Mouse (Mus musculus): ENCODE data around the gene Prdm16. TPM values are rescaled to one million over a fixed set of nuclear protein-coding genes. Genes with fewer than 3 reads are reported as not detected.
A peak's percentile ranks its signal among the peaks of the same experiment; 100 is the strongest.

The Prdm16 gene
- total RNA-seq, 2 experiments from 2014 or later = 2.2 to 3.0 TPM

- intact Hi-C loops (cut with DNase I) = no loop called here
- no peak for DNase-seq
- no peak for TF ChIP-seq CTCF (IDR thresholded peaks at IDR 0.05)
- H3K27ac ChIP-seq = no peak overlapping the region
- H3K4me3 ChIP-seq = no peak overlapping the region
Measured at GRCm38 (mm10) chr4:154488031-154488430, 148.6 kb downstream of the Prdm16 start.

GRCm38 (mm10) chr4:154482695-154483094 lies 154.0 kb downstream of the Prdm16 start:
- DNase-seq = no peak
- Histone ChIP-seq H3K27ac (no peak overlapping the region), H3K4me3 (no peak overlapping the region)
- intact Hi-C loops (cut with DNase I) = no loop called here
- TF ChIP-seq CTCF (IDR thresholded peaks at IDR 0.05) = no peak

DNA sequence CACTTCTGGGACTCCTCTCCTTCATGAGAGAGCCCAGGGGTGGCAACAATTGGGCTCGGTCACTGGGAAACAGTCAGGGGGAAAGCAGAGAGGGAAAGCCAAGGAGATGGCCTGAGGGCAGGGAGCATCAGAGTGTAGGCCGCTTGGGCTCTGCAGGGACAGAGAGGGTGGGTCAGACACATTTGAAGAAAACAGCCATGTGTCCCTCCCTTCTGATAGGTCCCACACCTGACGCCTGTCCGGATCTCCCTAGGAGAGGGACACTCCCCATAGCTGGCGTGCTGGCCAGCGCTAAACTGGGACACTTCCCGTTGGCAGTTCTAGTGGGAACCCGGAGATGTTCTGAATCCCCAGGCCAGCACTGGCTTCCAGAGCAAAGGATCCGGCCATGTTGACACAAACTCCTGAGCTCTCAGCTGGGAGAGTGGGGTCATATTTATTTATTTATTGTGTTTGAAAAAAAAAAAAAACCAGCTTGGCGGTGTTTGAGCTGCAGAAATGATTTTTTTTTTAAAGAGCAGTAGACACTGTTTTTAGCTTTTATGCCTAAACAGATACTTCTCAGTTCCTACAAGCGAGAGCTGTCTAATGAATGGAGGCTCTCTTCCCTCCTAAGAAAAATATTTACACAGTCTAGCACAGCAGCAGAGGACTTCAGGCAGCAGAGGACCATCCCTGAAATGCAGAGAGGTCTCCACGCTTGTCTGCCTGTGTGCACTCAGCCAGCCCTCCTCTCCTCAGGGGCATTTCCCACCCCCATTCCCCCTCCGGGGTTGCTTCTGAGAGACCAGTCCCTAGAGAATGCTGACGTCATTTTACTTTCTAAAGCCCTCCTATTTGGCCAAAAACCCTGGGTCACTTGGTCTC lies 154.7 kb downstream of the Prdm16 start:
- intact Hi-C loops (cut with DNase I) = no loop called here
- H3K27ac ChIP-seq = no peak overlapping the region
- DNase-seq = peak; percentile 48
- no peak overlapping the region for H3K4me3 ChIP-seq
- no peak for TF ChIP-seq CTCF (IDR thresholded peaks at IDR 0.05)

DNA sequence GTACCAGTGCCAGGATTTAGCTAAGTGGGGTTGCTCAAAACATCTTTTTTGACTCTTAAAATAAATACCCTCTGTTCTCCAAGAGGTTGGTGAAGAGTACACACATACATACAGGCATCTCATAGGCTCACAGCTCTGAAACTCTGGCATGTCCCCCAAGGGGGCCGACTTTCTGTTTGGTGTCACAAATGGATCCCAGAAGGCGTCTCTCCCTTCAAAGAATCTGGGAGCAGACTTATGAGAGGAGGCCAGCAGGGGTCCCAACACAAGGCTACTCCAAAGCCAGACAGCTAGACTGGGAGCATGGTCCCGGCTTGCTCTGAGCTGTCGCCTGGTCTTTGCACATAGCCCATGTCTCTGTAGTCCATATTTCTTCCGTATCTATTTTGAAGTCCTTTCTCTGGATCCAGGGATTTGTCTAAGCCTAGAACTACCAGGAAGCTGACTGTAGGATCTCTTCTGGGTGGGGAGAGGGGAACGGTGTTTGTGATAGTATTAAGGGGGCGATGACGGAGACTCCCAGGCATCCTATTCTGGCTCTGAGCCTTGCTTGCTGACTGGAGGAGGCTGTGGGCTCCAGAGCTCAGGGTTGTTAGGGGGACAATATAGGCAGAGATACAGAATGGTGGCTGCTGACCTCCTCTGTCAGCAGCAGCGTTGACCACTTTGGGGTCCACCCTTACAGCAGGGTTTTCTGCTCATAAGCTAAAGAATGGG lies 156.0 kb downstream of the Prdm16 start:
- no peak for DNase-seq
- intact Hi-C loops (cut with DNase I) = no loop called here
- Histone ChIP-seq H3K4me3 (no peak overlapping the region), H3K27ac (no peak overlapping the region)
- no peak for TF ChIP-seq CTCF (IDR thresholded peaks at IDR 0.05)

- Histone ChIP-seq H3K27ac (no peak overlapping the region), H3K4me3 (no peak overlapping the region)
- TF ChIP-seq CTCF (IDR thresholded peaks at IDR 0.05) = no peak
- no peak for DNase-seq
- intact Hi-C loops (cut with DNase I) = no loop called here
Measured at GRCm38 (mm10) chr4:154480143-154480542, 156.5 kb downstream of the Prdm16 start.

DNA sequence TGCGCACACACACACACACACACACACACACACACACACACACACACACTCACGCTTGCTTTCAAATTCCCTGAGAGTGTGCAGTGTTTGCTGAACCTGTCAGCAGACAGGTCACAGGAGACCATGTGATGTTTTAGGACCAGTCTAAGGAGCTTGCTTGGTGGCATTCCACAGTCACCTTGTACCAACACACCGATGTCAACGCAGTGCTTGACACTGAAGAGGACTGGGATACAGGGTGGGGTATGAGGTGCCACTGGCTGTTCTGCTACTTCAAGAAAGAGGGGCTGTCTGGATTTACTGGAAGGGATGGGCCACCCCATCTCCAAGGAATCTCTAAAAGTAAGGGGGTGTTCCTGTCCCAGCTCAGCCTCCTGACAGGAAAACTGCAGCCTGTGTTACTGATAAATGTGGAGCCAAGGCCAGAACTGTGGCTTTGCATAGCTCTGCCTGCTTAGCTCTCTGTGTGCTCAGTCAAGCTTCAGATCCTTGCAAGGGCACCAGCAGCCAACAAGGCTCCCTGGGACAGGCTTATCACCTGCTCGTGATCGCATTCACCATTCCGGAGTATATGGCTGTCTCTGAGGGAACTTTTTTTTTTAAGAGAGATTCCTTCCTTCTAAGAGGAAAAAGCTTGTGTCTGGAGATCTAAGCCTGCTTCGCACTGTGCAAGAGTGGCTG lies 157.6 kb downstream of the Prdm16 start:
- no peak for TF ChIP-seq CTCF (IDR thresholded peaks at IDR 0.05)
- Histone ChIP-seq H3K4me3 (no peak overlapping the region), H3K27ac (no peak overlapping the region)
- intact Hi-C loops (cut with DNase I) = no loop called here
- DNase-seq = no peak

DNA sequence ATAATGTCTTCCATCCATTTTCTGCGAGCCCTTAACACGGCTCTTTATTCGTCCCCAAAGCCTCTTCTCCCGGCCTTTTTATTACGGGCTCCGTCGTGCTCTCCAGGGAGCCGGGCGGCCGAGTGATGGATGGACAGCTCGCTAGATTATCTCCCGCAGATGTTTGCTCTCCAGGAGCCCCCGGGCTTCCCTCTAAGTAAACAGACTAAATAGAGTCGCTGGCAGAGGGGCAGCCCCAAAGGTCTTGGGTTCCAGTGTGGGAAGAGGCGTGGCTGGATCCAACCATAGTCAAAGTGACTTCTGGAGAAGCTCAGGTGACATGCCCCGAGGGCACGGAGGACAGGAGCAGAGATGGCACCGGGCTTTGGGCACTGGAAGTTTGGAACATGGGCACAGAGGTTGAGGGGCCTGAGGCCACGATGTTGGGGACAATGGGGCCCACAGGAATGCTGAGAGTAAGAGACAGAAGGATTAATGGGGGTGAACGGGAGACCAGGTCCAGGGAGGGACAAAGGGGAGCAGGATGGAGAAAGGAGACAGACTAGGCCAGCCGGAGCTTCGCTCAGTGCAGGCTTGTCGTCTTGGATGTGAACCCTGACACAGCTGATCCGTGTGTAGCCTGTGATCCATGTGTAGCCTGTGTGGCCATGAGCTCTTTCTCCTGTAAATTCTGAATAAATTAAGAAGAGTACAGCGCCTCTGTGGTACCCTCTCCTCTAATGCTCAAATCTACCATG lies 162.9 kb downstream of the Prdm16 start:
- TF ChIP-seq CTCF (IDR thresholded peaks at IDR 0.05) = no peak
- Histone ChIP-seq H3K27ac (no peak overlapping the region), H3K4me3 (no peak overlapping the region)
- intact Hi-C loops (cut with DNase I) = no loop called here
- no peak for DNase-seq

GRCm38 (mm10) chr4:154472569-154472968 lies 164.1 kb downstream of the Prdm16 start:
- Histone ChIP-seq H3K4me3 (no peak overlapping the region), H3K27ac (no peak overlapping the region)
- DNase-seq = no peak
- no peak for TF ChIP-seq CTCF (IDR thresholded peaks at IDR 0.05)
- intact Hi-C loops (cut with DNase I) = no loop called here

GRCm38 (mm10) chr4:154471447-154472101 lies 165.1 kb downstream of the Prdm16 start:
- TF ChIP-seq CTCF (IDR thresholded peaks at IDR 0.05) = no peak

DNA sequence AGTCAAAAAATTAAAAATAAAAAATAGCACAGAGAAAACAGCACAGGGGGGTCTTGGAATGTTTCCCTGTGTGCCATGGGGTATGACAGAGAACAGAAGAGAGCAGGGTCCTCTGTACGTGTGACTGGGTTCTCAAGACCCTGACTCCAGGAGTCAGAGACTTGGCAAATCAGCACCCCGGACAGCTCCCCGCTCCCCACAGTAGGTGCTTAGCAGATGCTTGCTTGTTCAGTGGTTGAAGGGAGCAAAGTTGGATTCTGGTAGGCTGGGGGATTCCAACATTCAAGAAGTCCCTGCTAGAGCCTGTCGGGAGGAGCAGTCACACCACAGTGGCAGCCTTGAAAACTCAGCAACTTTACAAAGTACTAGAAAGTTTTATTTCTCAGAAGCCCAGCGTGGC lies 170.4 kb downstream of the Prdm16 start:
- Histone ChIP-seq H3K4me3 (no peak overlapping the region), H3K27ac (no peak overlapping the region)
- TF ChIP-seq CTCF (IDR thresholded peaks at IDR 0.05) = no peak
- intact Hi-C loops (cut with DNase I) = no loop called here
- DNase-seq = no peak

More at GRCm38 (mm10) chr4:154471447-154472101, 165.1 kb downstream of the Prdm16 start:
- DNase-seq = no peak
- intact Hi-C loops (cut with DNase I) = no loop called here
- H3K27ac ChIP-seq = no peak overlapping the region
- H3K4me3 ChIP-seq = no peak overlapping the region

DNA sequence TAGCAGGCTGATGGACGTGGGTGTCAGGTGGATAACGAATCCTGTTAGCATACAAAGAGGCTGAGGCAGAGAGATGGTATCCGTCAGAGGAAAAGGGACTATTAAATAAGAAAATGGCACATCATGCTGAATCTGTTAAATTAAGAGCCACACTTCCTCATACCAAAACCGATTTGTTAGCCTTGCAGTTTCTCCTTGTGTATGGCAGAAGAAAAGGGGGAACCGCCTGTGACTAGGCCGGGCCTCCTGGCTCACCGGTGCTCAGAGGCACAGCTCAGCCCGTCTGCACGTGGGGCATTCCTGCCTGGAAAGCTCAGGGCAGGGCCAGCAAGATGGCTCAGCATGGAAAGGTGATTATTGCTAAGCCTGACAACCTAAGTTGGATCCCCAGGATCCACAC lies 171.6 kb downstream of the Prdm16 start:
- Histone ChIP-seq H3K4me3 (no peak overlapping the region), H3K27ac (no peak overlapping the region)
- intact Hi-C loops (cut with DNase I) = no loop called here
- DNase-seq = no peak
- no peak for TF ChIP-seq CTCF (IDR thresholded peaks at IDR 0.05)

- no peak overlapping the region for H3K27ac ChIP-seq
- TF ChIP-seq CTCF (IDR thresholded peaks at IDR 0.05) = no peak
- intact Hi-C loops (cut with DNase I) = no loop called here
- no peak overlapping the region for H3K4me3 ChIP-seq
- no peak for DNase-seq
Measured at GRCm38 (mm10) chr4:154460021-154460420, 176.7 kb downstream of the Prdm16 start.

Data from gastrocnemius, adult 2 months (tissue).